Mouse (Mus musculus) neural tube, embryonic 14.5 days (tissue): ENCODE data around the gene Arhgef18. TPM values are rescaled to one million over a fixed set of nuclear protein-coding genes. Genes with fewer than 3 reads are reported as not detected.

Experiments
- ATAC-seq: fragments of 200-750 bp; cut with Nextera tagmentation; 2 replicates; pipeline ENCODE4 v1.8.0; 2017; ENCODE audit warnings: low read depth, mild to moderate bottlenecking, moderate TSS enrichment, moderate library complexity
- H3K27ac ChIP-seq: fragments of 300-500 bp; sonication (generic); 2 replicates; pipeline ENCODE4 v1.5.1; 2014; ENCODE audit warnings: low read depth, mild to moderate bottlenecking, control low read depth, low read length, moderate library complexity, mixed read lengths
- H3K27me3 ChIP-seq: fragments of 300-500 bp; sonication (generic); 2 replicates; pipeline ENCODE4 v1.6.1; 2014; ENCODE audit warnings: low read length; ENCODE audit not compliant: control insufficient read depth, insufficient read depth
- H3K36me3 ChIP-seq: fragments of 300-500 bp; sonication (generic); 2 replicates; pipeline ENCODE4 v1.6.1; 2014; ENCODE audit warnings: low read length, mixed read lengths; ENCODE audit not compliant: control insufficient read depth, insufficient read depth
- H3K4me1 ChIP-seq: fragments of 300-500 bp; sonication (generic); 2 replicates; pipeline ENCODE4 v1.6.1; 2014; ENCODE audit warnings: low read length; ENCODE audit not compliant: control insufficient read depth, insufficient read depth
- H3K4me2 ChIP-seq: fragments of 300-500 bp; sonication (generic); 2 replicates; pipeline ENCODE4 v1.6.1; 2014; ENCODE audit warnings: mild to moderate bottlenecking, low read depth, low read length, control low read depth
- H3K4me3 ChIP-seq: fragments of 300-500 bp; sonication (generic); 2 replicates; pipeline ENCODE4 v1.5.1; 2014; ENCODE audit warnings: low read depth, low read length, control low read depth, mixed read lengths
- H3K9ac ChIP-seq: fragments of 300-500 bp; sonication (generic); replicated peaks from 2 replicates; pipeline ENCODE4 v1.6.1; 2014; ENCODE audit warnings: low read depth, mild to moderate bottlenecking, control low read depth, low read length, mixed read lengths
- H3K9me3 ChIP-seq: fragments of 300-500 bp; sonication (generic); 2 replicates; pipeline ENCODE4 v1.6.1; 2016; ENCODE audit warnings: low read length; ENCODE audit not compliant: control insufficient read depth
- WGBS: fragments of 180-500 bp; shearing (Covaris S2); extraction: QIAGEN DNeasy Blood & Tissue Kit; methylation state at CpG from one replicate; pipeline ENCODE4 v1.1.7; 2014; 5-methylcytosine and 5-hydroxymethylcytosine counted together
- polyA plus RNA-seq: library from polyadenylated mRNA; unstranded; fragments of >200 nt; fragmentation: Nextera tagmentation; extraction: Ambion mirVana; gene quantifications from 2 replicates; pipeline ENCODE4 v1.2.1, GENCODE M21; 2014

Gene Arhgef18
- polyA plus RNA-seq, 1 experiment from 2014 or later, result 11.4 TPM

DNA sequence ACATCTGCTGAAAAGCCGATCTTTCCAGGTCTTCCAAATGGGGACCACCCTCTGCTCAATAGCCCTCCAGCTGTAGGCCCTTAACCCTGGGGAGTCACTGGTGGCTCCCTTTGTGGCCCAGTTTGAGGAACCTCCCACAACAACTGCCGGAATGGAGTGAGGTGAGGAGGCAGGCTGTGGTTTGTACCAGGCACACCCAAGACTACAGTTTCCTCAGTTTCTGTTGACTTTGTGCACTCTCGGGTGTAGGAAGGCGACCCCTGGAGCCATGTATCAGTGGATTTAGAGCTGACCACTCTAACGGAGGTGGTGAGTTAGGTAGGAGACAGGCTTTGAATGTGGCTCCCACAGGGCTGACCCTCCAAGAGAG, 38.4 kb upstream of the Arhgef18 start:
- H3K27ac ChIP-seq, result no peak overlapping the region
- H3K9me3 ChIP-seq, result no peaks in the 10 kb centered on the region
- ATAC-seq, result no peak

DNA sequence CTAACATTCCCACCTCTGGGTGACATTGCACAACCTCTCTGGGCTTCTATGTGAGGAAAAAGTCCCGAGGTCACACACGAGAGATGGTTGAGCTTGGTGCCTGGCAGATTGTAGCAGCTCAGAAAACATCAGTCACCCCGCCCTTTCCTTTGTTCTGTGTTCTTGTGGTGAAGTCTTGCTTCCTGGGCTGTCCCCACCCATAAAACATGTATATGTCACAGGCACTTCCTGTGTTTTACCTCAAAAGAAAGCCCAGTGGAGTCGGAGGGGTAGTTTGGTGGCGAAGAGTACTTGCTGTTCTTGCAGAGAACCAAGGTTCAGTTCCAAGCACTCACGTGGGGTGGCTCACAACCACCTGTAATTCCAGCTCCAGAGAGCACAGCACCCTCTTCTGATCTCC, 37.2 kb upstream of the Arhgef18 start:
- Histone ChIP-seq H3K4me3 (no peak overlapping the region), H3K27me3 (no peaks in the 10 kb centered on the region), H3K4me1 (no peaks in the 10 kb centered on the region), H3K27ac (no peak overlapping the region), H3K4me2 (no peak overlapping the region), H3K9me3 (no peaks in the 10 kb centered on the region), H3K9ac (no peak overlapping the region), H3K36me3 (no peaks in the 10 kb centered on the region)
- ATAC-seq, result no peak
- 84% methylated on average over 6 of the region's 6 CpGs for WGBS

More for the DNA sequence above, 38.4 kb upstream of the Arhgef18 start:
- Histone ChIP-seq H3K4me1 (no peaks in the 10 kb centered on the region), H3K9ac (no peak overlapping the region), H3K27me3 (no peaks in the 10 kb centered on the region), H3K4me3 (no peak overlapping the region), H3K36me3 (no peaks in the 10 kb centered on the region), H3K4me2 (no peak overlapping the region)
- 82% methylated on average over 5 of the region's 5 CpGs for WGBS

DNA sequence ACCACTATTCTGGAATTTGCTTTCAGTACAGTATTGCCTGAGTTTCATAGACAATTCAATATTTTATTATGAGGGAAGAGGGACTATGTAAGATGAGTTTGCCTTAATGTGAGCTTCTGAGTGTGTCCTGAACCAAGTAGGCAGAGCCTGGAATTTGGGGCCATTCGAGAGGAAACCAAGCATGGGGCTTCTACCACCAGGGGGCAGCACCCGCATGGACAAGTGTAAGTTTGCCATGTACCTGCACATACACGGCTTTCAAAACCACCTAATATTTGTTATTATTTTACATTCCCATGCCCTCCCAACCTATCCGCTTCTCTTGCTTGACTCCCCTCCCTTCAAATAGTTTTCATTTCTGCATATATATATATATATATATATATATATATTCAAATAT, 34.7 kb upstream of the Arhgef18 start:
- Histone ChIP-seq H3K36me3 (no peaks in the 10 kb centered on the region), H3K27ac (no peak overlapping the region), H3K9ac (no peak overlapping the region), H3K4me1 (no peaks in the 10 kb centered on the region), H3K4me3 (no peak overlapping the region), H3K27me3 (no peaks in the 10 kb centered on the region), H3K9me3 (no peaks in the 10 kb centered on the region), H3K4me2 (no peak overlapping the region)
- peak; percentile 58 for ATAC-seq
- WGBS, result 8% methylated on average over 4 of the region's 4 CpGs

DNA sequence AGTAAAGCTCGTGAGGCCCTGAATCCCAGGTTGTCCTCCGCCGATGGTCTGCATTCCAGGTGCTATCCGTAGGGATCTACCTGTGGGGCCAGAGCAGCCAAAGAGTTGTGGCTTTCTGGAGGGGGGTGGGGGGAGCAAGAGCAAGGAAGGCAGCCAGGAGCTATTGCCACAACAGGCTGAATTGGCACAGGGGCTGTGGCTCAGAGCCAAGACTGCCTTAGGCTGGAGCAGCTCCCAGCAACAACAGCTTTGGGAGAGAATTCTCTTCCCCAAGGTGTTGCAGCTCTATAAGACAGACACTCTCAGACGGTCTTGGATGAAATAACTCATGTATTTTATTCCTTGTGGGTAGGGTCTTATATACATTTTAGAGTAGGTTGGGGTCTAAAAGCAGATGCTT, 25.7 kb upstream of the Arhgef18 start:
- Histone ChIP-seq H3K4me2 (no peak overlapping the region), H3K36me3 (no peaks in the 10 kb centered on the region), H3K4me3 (no peak overlapping the region), H3K4me1 (no peaks in the 10 kb centered on the region), H3K9me3 (no peaks in the 10 kb centered on the region), H3K27ac (no peak overlapping the region), H3K27me3 (no peaks in the 10 kb centered on the region), H3K9ac (no peak overlapping the region)
- 82% methylated on average over 5 of the region's 5 CpGs for WGBS
- ATAC-seq, result no peak

DNA sequence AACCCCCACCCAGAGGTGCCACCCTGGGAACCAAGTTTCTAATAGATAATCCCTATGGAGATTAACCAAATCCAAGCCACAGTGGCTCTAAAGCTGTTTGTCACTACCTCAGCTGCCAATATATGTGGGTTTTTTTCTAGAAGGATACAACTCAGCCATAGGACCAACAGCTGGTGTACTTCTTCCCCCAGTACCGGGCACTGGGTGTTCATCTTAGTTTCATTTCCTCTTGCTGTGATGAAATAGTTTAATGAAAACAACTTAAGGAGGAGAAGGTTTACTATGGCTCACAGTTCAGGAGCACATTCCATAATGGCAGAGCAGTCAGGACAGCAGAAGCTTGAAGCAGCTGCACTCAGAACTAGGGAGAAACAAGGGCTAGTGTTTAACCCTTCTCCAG, 24.7 kb upstream of the Arhgef18 start:
- Histone ChIP-seq H3K36me3 (no peaks in the 10 kb centered on the region), H3K9ac (no peak overlapping the region), H3K4me1 (no peaks in the 10 kb centered on the region), H3K4me2 (no peak overlapping the region), H3K9me3 (no peaks in the 10 kb centered on the region), H3K4me3 (no peak overlapping the region), H3K27ac (no peak overlapping the region), H3K27me3 (no peaks in the 10 kb centered on the region)
- WGBS, result 84% methylated on average over 1 of the region's 1 CpGs
- ATAC-seq, result no peak

DNA sequence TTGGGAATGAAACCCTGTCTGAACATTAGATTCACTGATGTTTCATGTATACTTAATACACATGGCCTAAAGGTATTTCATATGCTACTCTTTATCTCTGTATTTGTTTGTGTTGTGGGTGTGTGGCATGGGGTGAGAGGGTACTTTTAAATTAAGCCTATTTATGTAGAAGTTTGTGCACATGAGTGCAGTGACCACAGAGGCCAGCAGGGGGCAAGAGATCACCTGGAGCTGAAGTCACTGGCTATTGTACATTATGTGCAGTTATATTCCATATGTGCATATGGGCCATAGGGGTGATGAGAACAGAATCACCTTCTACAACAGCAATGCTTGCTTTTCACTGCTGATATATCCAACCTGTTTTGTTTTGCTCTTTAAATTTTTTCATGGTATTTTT, 17.1 kb upstream of the Arhgef18 start:
- no peak for ATAC-seq
- H3K27ac ChIP-seq, result no peak overlapping the region

DNA sequence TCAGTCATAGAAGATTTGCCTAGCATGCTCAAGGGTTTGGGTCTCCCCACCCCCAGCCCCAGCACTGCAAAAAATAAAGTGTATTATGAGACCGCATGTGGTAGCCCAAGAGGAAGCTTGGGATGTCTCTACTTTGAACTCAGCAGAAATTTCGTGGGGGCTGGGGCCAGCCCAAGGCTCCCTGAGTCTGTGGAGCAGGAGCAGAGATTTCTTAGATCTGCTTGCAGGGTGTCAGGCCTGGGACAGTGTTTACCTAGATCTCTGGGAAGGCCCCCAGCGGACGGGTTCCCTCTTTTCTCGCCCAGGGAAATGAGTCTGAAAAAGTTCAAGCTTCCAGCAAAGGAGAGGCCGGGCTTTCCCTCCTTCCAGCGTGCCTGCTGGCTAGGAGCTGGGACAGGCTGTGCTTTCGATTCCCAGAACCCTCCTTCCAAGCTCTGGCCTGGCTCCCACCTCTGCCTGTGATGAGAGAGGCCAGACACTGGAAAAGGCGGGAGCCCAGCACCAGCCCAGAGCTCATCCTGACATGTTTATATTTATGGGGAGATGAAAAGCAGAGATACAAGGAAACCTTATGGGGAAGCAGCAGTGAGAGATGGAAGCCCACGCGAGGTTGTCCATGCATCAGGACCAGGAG, 16.0 kb upstream of the Arhgef18 start:
- H3K9ac ChIP-seq, result no peak overlapping the region
- ATAC-seq, result no peak
- H3K4me1 ChIP-seq, result no peaks in the 10 kb centered on the region
- H3K4me2 ChIP-seq, result no peak overlapping the region
- H3K4me3 ChIP-seq, result no peak overlapping the region
- H3K36me3 ChIP-seq, result no peaks in the 10 kb centered on the region
- WGBS, result 71% methylated on average over 11 of the region's 11 CpGs
- no peaks in the 10 kb centered on the region for H3K9me3 ChIP-seq
- no peak overlapping the region for H3K27ac ChIP-seq
- H3K27me3 ChIP-seq, result no peaks in the 10 kb centered on the region

More for the DNA sequence above, 17.1 kb upstream of the Arhgef18 start:
- Histone ChIP-seq H3K27me3 (no peaks in the 10 kb centered on the region), H3K4me2 (no peak overlapping the region), H3K36me3 (no peaks in the 10 kb centered on the region), H3K9me3 (no peaks in the 10 kb centered on the region), H3K4me3 (no peak overlapping the region), H3K4me1 (no peaks in the 10 kb centered on the region), H3K9ac (no peak overlapping the region)

DNA sequence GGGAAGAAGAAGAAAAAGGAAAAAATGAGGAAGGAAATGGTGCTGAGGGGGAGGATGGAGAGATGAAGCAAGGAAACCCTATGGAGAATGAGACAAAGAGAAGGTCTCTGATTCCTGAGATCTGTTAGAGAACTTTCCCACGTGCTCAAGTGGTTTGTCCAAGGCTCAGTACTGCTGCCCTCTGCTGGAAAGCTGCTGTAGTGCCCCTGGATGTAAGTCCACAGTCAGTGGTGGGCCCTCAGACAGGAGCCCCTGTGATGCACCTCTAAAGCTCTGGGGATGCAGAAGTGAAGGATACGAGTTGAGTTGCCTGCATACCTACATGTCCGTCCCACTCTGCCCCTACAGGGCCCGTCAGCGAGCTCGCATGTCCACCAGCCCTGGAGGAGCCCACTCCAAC, 5.5 kb upstream of the Arhgef18 start:
- Histone ChIP-seq H3K36me3 (no peaks in the 10 kb centered on the region), H3K9ac (no peak overlapping the region), H3K27ac (no peak overlapping the region), H3K9me3 (no peaks in the 10 kb centered on the region), H3K4me2 (no peak overlapping the region), H3K27me3 (no peaks in the 10 kb centered on the region), H3K4me1 (no peaks in the 10 kb centered on the region), H3K4me3 (no peak overlapping the region)
- 36% methylated on average over 6 of the region's 6 CpGs for WGBS
- ATAC-seq, result peak; percentile 29; the same call in 1 of the 2 replicates

DNA sequence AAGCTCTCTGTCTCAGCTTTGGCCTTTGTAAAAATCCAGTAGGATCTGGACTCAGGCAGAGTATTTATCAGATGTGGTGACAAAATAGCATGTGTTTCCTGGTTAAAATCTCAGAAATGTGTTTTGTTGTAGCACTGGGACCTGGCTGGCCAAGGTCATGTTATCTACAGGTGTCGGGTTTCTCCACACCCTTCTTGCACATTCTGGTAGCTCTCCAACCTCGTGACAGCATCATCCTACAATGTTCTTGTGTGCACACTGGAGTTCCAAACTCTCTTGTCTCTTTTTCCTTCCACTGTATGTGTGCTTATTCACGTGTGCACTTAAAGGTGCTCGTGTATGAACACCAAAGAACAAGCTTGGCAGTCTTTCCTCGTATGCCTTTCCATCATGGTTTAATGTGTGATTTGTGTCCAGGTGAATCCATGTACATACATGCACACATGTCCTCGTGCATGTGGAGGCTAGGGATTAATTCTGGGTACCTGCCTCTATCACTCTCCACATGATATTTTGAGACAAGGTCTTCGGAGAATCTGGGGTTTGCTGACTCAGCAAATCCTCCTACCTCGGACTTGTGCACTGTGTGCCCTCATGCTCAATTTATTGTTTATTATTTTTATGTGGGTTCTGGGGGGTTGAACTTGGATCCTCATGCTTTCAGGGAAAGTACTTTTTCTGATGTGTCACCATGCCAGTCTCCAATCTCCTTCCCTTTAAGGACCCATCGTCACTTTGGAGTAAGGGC, 4.0 kb upstream of the Arhgef18 start:
- Histone ChIP-seq H3K4me3 (no peak overlapping the region), H3K36me3 (no peaks in the 10 kb centered on the region), H3K27me3 (no peaks in the 10 kb centered on the region), H3K9ac (no peak overlapping the region), H3K27ac (no peak overlapping the region), H3K4me1 (peaks cover 4% of the 10 kb centered on the region; the same call in 1 of the 2 replicates), H3K4me2 (no peak overlapping the region), H3K9me3 (no peaks in the 10 kb centered on the region)
- no peak for ATAC-seq
- whole genome bisulfite sequencing, result 77% methylated on average over 9 of the region's 9 CpGs
